Mouse (Mus musculus) heart, embryonic 15.5 days (tissue): ENCODE measurements at regions not wholly inside any gene's neighbourhood (a gene's known extent, or its start where the extent isn't known, plus 50 kb on each side); places are given as distances from the start of the nearest gene placed in this dataset.

Experiments
- ATAC-seq: fragments of 200-750 bp; cut with Nextera tagmentation; replicated peaks from 2 replicates; pipeline ENCODE4 v1.8.0; 2017; ENCODE audit warnings: low read depth, moderate TSS enrichment; ENCODE audit not compliant: insufficient number of reproducible peaks, insufficient read depth, low FRiP score
- H3K27ac ChIP-seq: fragments of 300-500 bp; sonication (generic); 2 replicates; pipeline ENCODE4 v1.5.1; 2015; ENCODE audit warnings: mild to moderate bottlenecking, inconsistent platforms
- H3K27me3 ChIP-seq: fragments of 300-500 bp; sonication (generic); 2 replicates; pipeline ENCODE4 v1.6.1; 2015; ENCODE audit warnings: inconsistent platforms
- H3K36me3 ChIP-seq: fragments of 300-500 bp; sonication (generic); 2 replicates; pipeline ENCODE4 v1.6.1; 2015; ENCODE audit warnings: mild to moderate bottlenecking, inconsistent platforms
- H3K4me1 ChIP-seq: fragments of 300-500 bp; sonication (generic); replicated peaks from 2 replicates; pipeline ENCODE4 v1.6.1; 2015; ENCODE audit warnings: inconsistent platforms
- H3K4me2 ChIP-seq: fragments of 300-500 bp; sonication (generic); 2 replicates; pipeline ENCODE4 v1.6.1; 2015; ENCODE audit warnings: inconsistent platforms, mild to moderate bottlenecking, moderate library complexity
- H3K4me3 ChIP-seq: fragments of 300-500 bp; sonication (generic); 2 replicates; pipeline ENCODE4 v1.5.1; 2015; ENCODE audit warnings: mild to moderate bottlenecking, inconsistent platforms
- H3K9ac ChIP-seq: fragments of 300-500 bp; sonication (generic); 2 replicates; pipeline ENCODE4 v1.6.1; 2015; ENCODE audit warnings: mild to moderate bottlenecking, inconsistent platforms
- H3K9me3 ChIP-seq: fragments of 300-500 bp; sonication (generic); replicated peaks from 2 replicates; pipeline ENCODE4 v1.6.1; 2016; ENCODE audit warnings: inconsistent platforms
- WGBS: fragments of 180-500 bp; shearing (Covaris S2); methylation state at CpG from one replicate; pipeline ENCODE4 v1.1.7; 2015; ENCODE audit warnings: mixed read lengths; 5-methylcytosine and 5-hydroxymethylcytosine counted together

- no peak overlapping the region for H3K4me2 ChIP-seq
- peaks cover 7% of the 10 kb centered on the region; the same call in 1 of the 2 replicates for H3K4me1 ChIP-seq
- no peak overlapping the region for H3K4me3 ChIP-seq
- no peaks in the 10 kb centered on the region for H3K27me3 ChIP-seq
- H3K9ac ChIP-seq, result no peak overlapping the region
- no peak overlapping the region for H3K27ac ChIP-seq
- no peak for ATAC-seq
- 91% methylated on average over 7 of the region's 7 CpGs for WGBS
- no peaks in the 10 kb centered on the region for H3K36me3 ChIP-seq
- no peaks in the 10 kb centered on the region for H3K9me3 ChIP-seq
These were observed 50.6 kb upstream of the Ado start for GRCm38 (mm10) chr10:67599390-67599789.

- ATAC-seq, result no peak
- H3K4me3 ChIP-seq, result no peak overlapping the region
- H3K4me1 ChIP-seq, result peaks cover 7% of the 10 kb centered on the region; the same call in 1 of the 2 replicates
- H3K4me2 ChIP-seq, result no peak overlapping the region
- H3K27me3 ChIP-seq, result no peaks in the 10 kb centered on the region
- no peak overlapping the region for H3K9ac ChIP-seq
- no peak overlapping the region for H3K27ac ChIP-seq
- no peaks in the 10 kb centered on the region for H3K9me3 ChIP-seq
- 61% methylated on average over 7 of the region's 7 CpGs for WGBS
- H3K36me3 ChIP-seq, result no peaks in the 10 kb centered on the region
These were observed 49.9 kb upstream of the Ado start for GRCm38 (mm10) chr10:67598590-67599047.
